Comparison of ENCODE assay signal across 15 mouse cellular contexts in the genomic region with DNA sequence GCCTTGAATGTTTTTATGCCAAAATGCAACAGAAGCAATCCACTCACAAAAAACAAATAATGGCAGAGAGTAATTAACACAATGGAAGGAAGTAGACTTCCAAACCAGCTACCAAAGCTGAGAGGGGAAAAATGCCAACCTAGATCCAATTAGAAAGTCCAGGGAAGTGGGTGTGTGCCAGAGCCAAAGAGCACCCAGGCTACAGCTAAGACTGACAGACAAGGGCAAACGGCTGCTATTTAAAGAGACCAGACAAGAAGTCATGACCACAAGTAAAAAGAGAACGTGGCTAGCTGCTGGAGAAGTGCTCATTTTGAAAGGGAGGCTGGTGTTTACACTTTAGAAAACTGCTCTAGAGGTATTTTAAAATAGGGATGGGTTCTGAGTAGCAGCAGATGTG. TPM values are rescaled to one million over a fixed set of nuclear protein-coding genes. Genes with fewer than 3 reads are reported as not detected.
DNase-seq lines count a peak whose midpoint lies in the region; ATAC-seq and TF ChIP-seq lines count a peak whose summit lies in the region.
"Had no signal": no experiment of that assay in that cellular context is flagged by ENCODE, and none has a peak within 500 bp of the region (broad histone marks: within the 10 kb centered on the region; RNA-seq: fewer than 3 reads in every experiment).

No protein-coding gene starts in this region.

- no peak for TF ChIP-seq CTCF in kidney, adult 2 months (conservative IDR thresholded peaks at IDR 0.05; ENCODE audit: insufficient read depth, insufficient read length, low read depth, low read length)

- no peaks in the 10 kb centered on the region for H3K27me3 ChIP-seq in kidney, adult 2 months (replicated peaks; ENCODE audit: control insufficient read depth, insufficient read depth, low read length)
- H3K27me3 ChIP-seq: heart, embryonic 13.5 days; liver, embryonic 15.5 days; megakaryocyte, embryonic 14.5 days had no signal

- DNase-seq in cerebellum, postnatal 10 days, result peak; percentile 5 to 7
- no peak for DNase-seq in cerebellum, postnatal 25 days
- DNase-seq in kidney, adult 2 months, result peak; percentile 18
- DNase-seq in kidney, adult 8-10 months, result no peak
- DNase-seq in 3134 (ENCODE audit: extremely low read depth, insufficient read length, low spot score), result peak; percentile 26
- DNase-seq in adipocyte (ENCODE audit: low spot score), result peak; percentile 26
- DNase-seq in spleen, postnatal 10 days (ENCODE audit: low spot score in 2 of 2), result no peak
- DNase-seq: adrenal gland, adult 2 months; kidney, adult 18-20 months had no signal

- TF ChIP-seq POLR2A in kidney, adult 2 months (IDR thresholded peaks at IDR 0.05; ENCODE audit: low read depth, low read length), result no peak

- 44% methylated on average over 2 of the region's 2 CpGs for WGBS in kidney, adult 2 months

- H3K4me3 ChIP-seq in kidney, adult 2 months (ENCODE audit: insufficient read depth, low read depth, low read length), result no peak overlapping the region
- H3K4me3 ChIP-seq: erythroblast, embryonic 14.5 days; heart, embryonic 13.5 days; liver, embryonic 15.5 days; megakaryocyte, embryonic 14.5 days had no signal

- H3K36me3 ChIP-seq in kidney, adult 2 months (ENCODE audit: control insufficient read depth, insufficient read depth, low read length), result no peaks in the 10 kb centered on the region
- H3K36me3 ChIP-seq: heart, embryonic 13.5 days; liver, embryonic 15.5 days had no signal

- no peaks in the 10 kb centered on the region for H3K4me1 ChIP-seq in kidney, adult 2 months (ENCODE audit: control insufficient read depth, insufficient read depth, low read length)
- H3K4me1 ChIP-seq: liver, embryonic 15.5 days had no signal

- no peak for ATAC-seq in activated CD4-positive, CD25-positive, alpha-beta regulatory T cell, adult 4 months

- H3K27ac ChIP-seq in kidney, adult 2 months (ENCODE audit: insufficient read depth, low read depth, low read length), result no peak overlapping the region
- H3K27ac ChIP-seq: heart, embryonic 13.5 days; hindbrain, embryonic 14.5 days; liver, embryonic 15.5 days had no signal

RNA-seq across cellular contexts. Expression of a gene that starts 9.4 kb away (rescaled TPM):
- 5.0 and 6.1 TPM in 2 replicates for polyA plus RNA-seq in kidney, adult 2 months (2012; rRNA removed)
- not detected for polyA plus RNA-seq in activated CD4-positive, CD25-positive, alpha-beta regulatory T cell, adult 4 months (2017; shearing (Covaris generic))
- polyA plus RNA-seq: erythroblast, embryonic 14.5 days had no signal

RNA-seq across cellular contexts. Expression of a gene that starts 47.7 kb away (rescaled TPM):
- 26.6 and 34.1 TPM in 2 replicates for polyA plus RNA-seq in kidney, adult 2 months (2012; rRNA removed)
- polyA plus RNA-seq in activated CD4-positive, CD25-positive, alpha-beta regulatory T cell, adult 4 months (2017; shearing (Covaris generic)), result 10 to 100 TPM; 22.8 to 25.8 TPM

RNA-seq across cellular contexts. Expression of a gene that starts 51.4 kb away (rescaled TPM):
- polyA plus RNA-seq in kidney, adult 2 months (2012; rRNA removed), result 9.0 and 11.0 TPM in 2 replicates
- polyA plus RNA-seq in activated CD4-positive, CD25-positive, alpha-beta regulatory T cell, adult 4 months (2017; shearing (Covaris generic)), result 10 to 100 TPM; 20.9 to 25.0 TPM

RNA-seq across cellular contexts. Expression of a gene that starts 52.1 kb away (rescaled TPM):
- polyA plus RNA-seq in kidney, adult 2 months (2012; rRNA removed), result 345 and 434 TPM in 2 replicates
- 100 to 1,000 TPM; 545 to 584 TPM for polyA plus RNA-seq in activated CD4-positive, CD25-positive, alpha-beta regulatory T cell, adult 4 months (2017; shearing (Covaris generic))

Comparison
In these comparisons a context has a peak if more than half of its experiments do, and no peak if none do; other contexts are left out.
1. DNase-seq: peak in cerebellum, postnatal 10 days (2 of 2), kidney, adult 2 months (single experiment), 3134 (single experiment) and adipocyte (single experiment); none in cerebellum, postnatal 25 days (0 of 2), kidney, adult 8-10 months (0 of 2) and spleen, postnatal 10 days (0 of 2).